Mouse (Mus musculus) bone marrow macrophage, adult 2 months (primary cell): ENCODE results near the gene Hormad2.

Source experiments
- CTCF ChIP-seq: IDR thresholded peaks from 2 replicates; pipeline ENCODE4 v1.5.1; 2012; ENCODE audit warnings: low read depth, mild to moderate bottlenecking, low read length, moderate library complexity
- POLR2A ChIP-seq: IDR thresholded peaks from 2 replicates; pipeline ENCODE4 v1.6.1; 2012; ENCODE audit warnings: mild to moderate bottlenecking, low read depth, low read length, borderline replicate concordance

- no peak for TF ChIP-seq POLR2A
- no peak for TF ChIP-seq CTCF
Measured at GRCm38 (mm10) chr11:4332961-4333360, 107.9 kb downstream of the Hormad2 start.
